Mouse (Mus musculus) small intestine, adult 2 months (tissue): ENCODE results near the gene Bmp5.

Source experiments
- CTCF ChIP-seq: fragments of 200-500 bp; IDR thresholded peaks from 2 replicates; pipeline ENCODE4 v1.5.1; 2012; ENCODE audit warnings: low read depth, mild to moderate bottlenecking, control low read depth, inconsistent platforms, low read length, moderate library complexity, mixed read lengths; ENCODE audit not compliant: insufficient replicate concordance, insufficient read length; ENCODE audit errors: extremely low read depth
- POLR2A ChIP-seq: fragments of 200-500 bp; IDR thresholded peaks from 2 replicates; pipeline ENCODE4 v1.6.1; 2012; ENCODE audit warnings: low read depth, mild to moderate bottlenecking, control low read depth, inconsistent platforms, low read length, moderate library complexity

DNA sequence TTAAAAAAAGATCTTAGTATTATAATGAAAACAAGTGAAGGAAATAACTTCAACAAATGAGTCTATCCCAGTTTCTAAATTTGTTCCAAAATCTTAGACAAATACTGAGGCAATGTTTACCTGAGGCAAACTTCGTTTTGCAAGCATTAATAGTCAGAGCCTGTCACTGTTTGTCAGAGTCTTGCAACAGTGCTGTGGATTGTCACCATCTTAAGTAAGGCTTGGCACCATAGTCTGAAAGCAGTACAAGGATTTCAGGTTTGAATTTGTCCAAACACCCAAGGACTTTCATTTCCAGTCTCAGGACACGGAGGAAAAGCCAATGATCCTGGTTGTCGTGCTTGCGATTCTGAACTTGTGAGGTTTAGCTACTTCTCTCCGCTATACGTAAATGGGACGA lies 10.4 kb upstream of the Bmp5 start:
- TF ChIP-seq CTCF (no peak), POLR2A (no peak)
